Mouse (Mus musculus) C2C12 (cell line): Measurements from ENCODE around the gene Fam126a. TPM values are rescaled to one million over a fixed set of nuclear protein-coding genes. Genes with fewer than 3 reads are reported as not detected.

Experiments used
- H3K27me3 ChIP-seq: one replicate; pipeline ENCODE4 v1.6.1; 2011; ENCODE audit not compliant: control insufficient read depth, insufficient read depth, insufficient read length
- H3K36me3 ChIP-seq: one replicate; pipeline ENCODE4 v1.6.1; 2011; ENCODE audit not compliant: control insufficient read depth, insufficient read depth
- H3K4me3 ChIP-seq: one replicate; pipeline ENCODE4 v1.5.1; 2011; ENCODE audit warnings: mild to moderate bottlenecking, control low read depth; ENCODE audit not compliant: poor library complexity, insufficient read depth, severe bottlenecking
- H3K79me2 ChIP-seq: one replicate; pipeline ENCODE4 v1.6.1; 2011; ENCODE audit not compliant: control insufficient read depth, insufficient read depth
- H3K79me3 ChIP-seq: one replicate; pipeline ENCODE4 v1.6.1; 2011; ENCODE audit warnings: low read depth, control low read depth
- H3ac ChIP-seq: one replicate; pipeline ENCODE3; 2011; ENCODE audit warnings: low read depth; ENCODE audit not compliant: control insufficient read depth, insufficient read length
- CEBPB ChIP-seq: IDR thresholded peaks from one replicate; pipeline ENCODE4 v1.6.1; 2011; ENCODE audit warnings: low read depth, mild to moderate bottlenecking, control low read depth, moderate library complexity
- CTCF ChIP-seq: IDR thresholded peaks from one replicate; pipeline ENCODE4 v1.5.1; 2011; ENCODE audit not compliant: control insufficient read depth, insufficient read depth, insufficient read length
- FOSL1 ChIP-seq: IDR thresholded peaks from one replicate; pipeline ENCODE4 v1.8.0; 2011; ENCODE audit warnings: mild to moderate bottlenecking, low read length; ENCODE audit not compliant: poor library complexity, insufficient read depth, severe bottlenecking
- MAX ChIP-seq: IDR thresholded peaks from one replicate; pipeline ENCODE4 v1.6.1; 2011; ENCODE audit warnings: mild to moderate bottlenecking, control low read depth
- MYOD1 ChIP-seq: IDR thresholded peaks from one replicate; pipeline ENCODE4 v1.6.1; 2011; ENCODE audit warnings: low read depth; ENCODE audit not compliant: control insufficient read depth, insufficient read length
- MYOG ChIP-seq: IDR thresholded peaks from one replicate; pipeline ENCODE4 v1.6.1; 2011; ENCODE audit not compliant: control insufficient read depth, insufficient read length; ENCODE audit errors: extremely low read depth
- USF1 ChIP-seq: IDR thresholded peaks from one replicate; pipeline ENCODE4 v1.6.1; 2011; ENCODE audit warnings: low read depth, mild to moderate bottlenecking, control low read depth, moderate library complexity
- polyA plus RNA-seq: library from polyadenylated mRNA; unstranded; fragments of >200 nt; fragmentation: generic; extraction: Trizol; gene quantifications from one replicate; pipeline ENCODE4 v1.2.1, GENCODE M21; 2012; ENCODE audit warnings: missing spikeins

The Fam126a gene
- polyA plus RNA-seq, 1 experiment = 10.1 TPM

GRCm38 (mm10) chr5:24018621-24019261 is 11.7 kb downstream of the Fam126a start:
- TF ChIP-seq MAX (no peak), CTCF (no peak), MYOD1 (no peak), USF1 (no peak), FOSL1 (no peak), MYOG (no peak), CEBPB (no peak)

DNA sequence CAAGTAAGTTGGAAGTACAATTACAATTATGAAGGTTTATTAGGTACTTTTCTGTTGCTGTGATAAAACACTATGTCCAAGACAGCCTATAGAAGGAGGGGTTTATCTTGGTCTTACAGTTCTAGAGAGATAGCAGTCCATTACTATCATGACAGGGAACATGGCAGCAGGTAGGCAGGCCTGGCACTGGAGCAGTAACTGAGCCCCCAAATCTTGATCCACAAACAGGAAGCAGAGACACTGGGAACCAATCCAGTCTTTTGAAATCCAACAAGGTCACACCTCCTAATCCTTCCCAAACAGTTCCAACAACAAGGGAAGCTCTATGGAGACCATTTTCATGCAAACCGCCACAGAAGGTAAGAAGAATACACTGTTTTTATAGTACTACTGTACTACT is 13.6 kb downstream of the Fam126a start:
- H3K79me2 ChIP-seq = peaks cover 11% of the 10 kb centered on the region
- H3K4me3 ChIP-seq = no peak overlapping the region
- TF ChIP-seq MAX (no peak), FOSL1 (no peak), USF1 (no peak), CTCF (no peak), MYOD1 (no peak), MYOG (no peak), CEBPB (no peak)
- no peaks in the 10 kb centered on the region for H3K27me3 ChIP-seq
- no peak overlapping the region for H3ac ChIP-seq
- peaks cover 5% of the 10 kb centered on the region for H3K79me3 ChIP-seq
- no peaks in the 10 kb centered on the region for H3K36me3 ChIP-seq

More at GRCm38 (mm10) chr5:24018621-24019261, 11.7 kb downstream of the Fam126a start:
- no peaks in the 10 kb centered on the region for H3K27me3 ChIP-seq
- H3K4me3 ChIP-seq = no peak overlapping the region
- H3K36me3 ChIP-seq = no peaks in the 10 kb centered on the region
- no peak overlapping the region for H3ac ChIP-seq
- peaks cover 11% of the 10 kb centered on the region for H3K79me2 ChIP-seq
- H3K79me3 ChIP-seq = peaks cover 5% of the 10 kb centered on the region

DNA sequence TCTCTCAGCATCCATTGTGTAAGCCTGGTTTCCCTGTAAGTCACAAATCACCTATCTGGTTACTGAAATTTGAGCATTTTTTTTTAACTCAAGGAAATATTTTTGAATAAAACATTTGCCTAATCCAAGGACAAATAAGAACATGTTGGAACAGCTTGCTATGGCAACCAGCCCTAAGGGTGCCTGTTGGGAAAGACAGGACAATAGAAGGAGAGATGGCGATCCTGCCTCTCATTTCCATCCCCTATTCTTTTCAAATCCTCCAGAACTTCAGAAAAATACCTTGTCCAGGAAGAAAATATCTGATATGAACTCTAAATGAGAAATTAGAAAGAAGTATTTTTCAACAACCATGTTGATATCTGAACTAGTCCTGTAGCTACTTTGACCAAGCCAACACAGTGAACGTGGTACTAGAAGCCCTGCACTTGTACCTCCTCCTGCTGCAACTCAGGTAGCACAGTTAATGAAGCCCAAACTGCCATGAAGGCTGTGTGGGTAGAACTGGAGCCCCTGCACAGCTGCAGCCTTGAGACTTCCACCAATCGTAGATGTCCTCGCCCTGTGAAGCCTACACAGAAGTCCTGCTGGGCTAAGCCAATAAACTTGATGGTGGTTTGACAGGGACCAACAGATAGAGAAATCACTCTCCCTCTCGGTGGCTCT is 17.0 kb downstream of the Fam126a start:
- no peak overlapping the region for H3ac ChIP-seq
- TF ChIP-seq MAX (no peak), MYOG (no peak), CEBPB (no peak), USF1 (no peak), CTCF (no peak), MYOD1 (no peak), FOSL1 (no peak)
- H3K36me3 ChIP-seq = no peaks in the 10 kb centered on the region
- no peak overlapping the region for H3K4me3 ChIP-seq
- H3K27me3 ChIP-seq = no peaks in the 10 kb centered on the region
- H3K79me3 ChIP-seq = no peaks in the 10 kb centered on the region
- no peaks in the 10 kb centered on the region for H3K79me2 ChIP-seq

DNA sequence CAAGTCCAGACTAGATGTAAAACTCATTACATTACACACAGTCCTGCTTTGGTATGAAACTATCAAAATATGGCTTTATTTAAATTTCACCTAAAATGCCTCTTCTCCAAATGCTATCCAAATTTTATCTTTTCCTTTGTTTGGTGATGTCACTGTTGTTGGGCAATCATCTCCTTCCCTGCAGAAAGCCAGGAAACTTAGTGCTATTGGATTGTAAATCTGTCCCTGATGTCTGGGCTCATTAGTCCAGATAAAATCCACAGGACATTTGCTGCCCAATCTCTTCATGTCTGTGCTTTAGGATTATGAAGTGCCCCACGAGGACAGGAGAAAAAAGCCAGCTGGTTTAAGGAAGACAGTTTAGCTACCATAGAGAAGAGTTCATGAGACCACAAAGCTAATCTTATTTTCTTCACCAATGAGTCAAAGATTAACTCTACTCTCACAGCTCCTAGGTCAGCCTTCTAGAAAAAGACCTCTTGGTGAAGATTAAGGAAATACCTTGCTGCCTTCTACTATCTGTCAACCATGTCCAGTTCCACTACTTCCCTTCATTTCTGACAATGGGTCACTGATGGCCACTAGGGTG is 31.3 kb downstream of the Fam126a start:
- H3K79me3 ChIP-seq = no peaks in the 10 kb centered on the region
- H3K4me3 ChIP-seq = no peak overlapping the region
- peaks cover 4% of the 10 kb centered on the region for H3K36me3 ChIP-seq
- TF ChIP-seq USF1 = no peak
- no peak for TF ChIP-seq MYOD1
- TF ChIP-seq CEBPB = no peak
- TF ChIP-seq MAX = no peak
- TF ChIP-seq MYOG = no peak
- H3K27me3 ChIP-seq = no peaks in the 10 kb centered on the region
- no peaks in the 10 kb centered on the region for H3K79me2 ChIP-seq
- no peak overlapping the region for H3ac ChIP-seq

GRCm38 (mm10) chr5:23995951-23996350 is 34.5 kb downstream of the Fam126a start:
- Histone ChIP-seq H3K4me3 (no peak overlapping the region), H3K27me3 (no peaks in the 10 kb centered on the region), H3K79me3 (no peaks in the 10 kb centered on the region), H3K36me3 (peaks cover 4% of the 10 kb centered on the region), H3ac (no peak overlapping the region), H3K79me2 (no peaks in the 10 kb centered on the region)
- no peak for TF ChIP-seq CEBPB
- no peak for TF ChIP-seq FOSL1
- TF ChIP-seq MAX = no peak
- TF ChIP-seq CTCF = no peak
- TF ChIP-seq USF1 = no peak
- no peak for TF ChIP-seq MYOG
- no peak for TF ChIP-seq MYOD1
